Mouse (Mus musculus) megakaryocyte, embryonic 14.5 days (primary cell): ENCODE data around the gene Filip1l.

Experiments
- FLI1 ChIP-seq: IDR thresholded peaks from 2 replicates; pipeline ENCODE4 v1.6.1; 2012; ENCODE audit warnings: low read length, inconsistent platforms, mixed read lengths
- GATA1 ChIP-seq: IDR thresholded peaks from 3 replicates; pipeline ENCODE4 v1.6.1; 2012; ENCODE audit warnings: mixed read lengths, low read length, inconsistent platforms, borderline replicate concordance

GRCm38 (mm10) chr16:57530547-57530946 is 177.7 kb downstream of the Filip1l start:
- TF ChIP-seq GATA1 (no peak), FLI1 (no peak)
